Mouse (Mus musculus): ENCODE measurements at regions not wholly inside any gene's neighbourhood (a gene's known extent, or its start where the extent isn't known, plus 50 kb on each side); places are given as distances from the start of the nearest gene placed in this dataset.
A peak's percentile ranks its signal among the peaks of the same experiment; 100 is the strongest.

- peak; percentile 90 for ATAC-seq
These were observed 714.1 kb upstream of the Adgrl2 start for GRCm38 (mm10) chr3:149704478-149704877.

GRCm38 (mm10) chr3:149683561-149683960 is 693.2 kb upstream of the Adgrl2 start:
- WGBS = 84% methylated on average over 4 of the region's 4 CpGs
- Histone ChIP-seq H3K4me3 (replicated peaks) (no peak overlapping the region), H3K4me2 (replicated peaks) (no peak overlapping the region), H3K4me1 (replicated peaks) (no peaks in the 10 kb centered on the region), H3K27ac (no peak overlapping the region), H3K9me3 (no peaks in the 10 kb centered on the region), H3K9ac (no peak overlapping the region), H3K27me3 (replicated peaks) (no peaks in the 10 kb centered on the region), H3K36me3 (no peaks in the 10 kb centered on the region)
- ATAC-seq = no peak

More at GRCm38 (mm10) chr3:149704478-149704877, 714.1 kb upstream of the Adgrl2 start:
- no peaks in the 10 kb centered on the region for H3K36me3 ChIP-seq
- H3K4me3 ChIP-seq (replicated peaks) = no peak overlapping the region
- no peaks in the 10 kb centered on the region for H3K4me1 ChIP-seq (replicated peaks)
- H3K27me3 ChIP-seq (replicated peaks) = no peaks in the 10 kb centered on the region
- H3K4me2 ChIP-seq (replicated peaks) = no peak overlapping the region
- H3K9ac ChIP-seq = no peak overlapping the region
- no peak overlapping the region for H3K27ac ChIP-seq
- 72% methylated on average over 4 of the region's 4 CpGs for WGBS
- no peaks in the 10 kb centered on the region for H3K9me3 ChIP-seq

GRCm38 (mm10) chr3:149682246-149682645 is 691.9 kb upstream of the Adgrl2 start:
- H3K36me3 ChIP-seq = no peaks in the 10 kb centered on the region
- H3K4me1 ChIP-seq (replicated peaks) = no peaks in the 10 kb centered on the region
- H3K9ac ChIP-seq = no peak overlapping the region
- no peaks in the 10 kb centered on the region for H3K27me3 ChIP-seq (replicated peaks)
- no peak for ATAC-seq
- H3K27ac ChIP-seq = no peak overlapping the region
- WGBS = 59% methylated on average over 5 of the region's 5 CpGs
- no peak overlapping the region for H3K4me2 ChIP-seq (replicated peaks)
- no peaks in the 10 kb centered on the region for H3K9me3 ChIP-seq
- H3K4me3 ChIP-seq (replicated peaks) = no peak overlapping the region

- Histone ChIP-seq H3K4me2 (replicated peaks) (no peak overlapping the region), H3K4me3 (replicated peaks) (no peak overlapping the region), H3K27me3 (replicated peaks) (no peaks in the 10 kb centered on the region), H3K36me3 (no peaks in the 10 kb centered on the region), H3K4me1 (replicated peaks) (no peaks in the 10 kb centered on the region), H3K27ac (no peak overlapping the region), H3K9ac (no peak overlapping the region), H3K9me3 (no peaks in the 10 kb centered on the region)
- no peak for ATAC-seq
These were observed 683.6 kb upstream of the Adgrl2 start for GRCm38 (mm10) chr3:149673926-149674325.

GRCm38 (mm10) chr3:149664624-149665023 is 674.3 kb upstream of the Adgrl2 start:
- no peaks in the 10 kb centered on the region for H3K27me3 ChIP-seq (replicated peaks)
- H3K4me2 ChIP-seq (replicated peaks) = no peak overlapping the region
- H3K9ac ChIP-seq = no peak overlapping the region
- no peaks in the 10 kb centered on the region for H3K9me3 ChIP-seq
- WGBS = 74% methylated on average over 3 of the region's 3 CpGs
- H3K27ac ChIP-seq = no peak overlapping the region
- H3K36me3 ChIP-seq = no peaks in the 10 kb centered on the region
- ATAC-seq = no peak
- H3K4me3 ChIP-seq (replicated peaks) = no peak overlapping the region
- no peaks in the 10 kb centered on the region for H3K4me1 ChIP-seq (replicated peaks)

- Histone ChIP-seq H3K27ac (no peak overlapping the region), H3K4me1 (replicated peaks) (no peaks in the 10 kb centered on the region), H3K4me3 (replicated peaks) (no peak overlapping the region), H3K4me2 (replicated peaks) (no peak overlapping the region), H3K9ac (no peak overlapping the region), H3K27me3 (replicated peaks) (no peaks in the 10 kb centered on the region), H3K36me3 (no peaks in the 10 kb centered on the region), H3K9me3 (no peaks in the 10 kb centered on the region)
- ATAC-seq = no peak
- 60% methylated on average over 2 of the region's 2 CpGs for WGBS
These were observed 648.0 kb upstream of the Adgrl2 start for GRCm38 (mm10) chr3:149638324-149638723.

GRCm38 (mm10) chr3:149626186-149626585 is 635.8 kb upstream of the Adgrl2 start:
- Histone ChIP-seq H3K4me3 (replicated peaks) (no peak overlapping the region), H3K4me2 (replicated peaks) (no peak overlapping the region), H3K27ac (no peak overlapping the region), H3K4me1 (replicated peaks) (no peaks in the 10 kb centered on the region), H3K9me3 (no peaks in the 10 kb centered on the region), H3K27me3 (replicated peaks) (no peaks in the 10 kb centered on the region), H3K36me3 (no peaks in the 10 kb centered on the region), H3K9ac (no peak overlapping the region)
- ATAC-seq = no peak

- no peak overlapping the region for H3K27ac ChIP-seq
- no peaks in the 10 kb centered on the region for H3K9me3 ChIP-seq
- H3K36me3 ChIP-seq = no peaks in the 10 kb centered on the region
- WGBS = 95% methylated on average over 1 of the region's 1 CpGs
- H3K4me2 ChIP-seq (replicated peaks) = no peak overlapping the region
- no peaks in the 10 kb centered on the region for H3K27me3 ChIP-seq (replicated peaks)
- H3K4me1 ChIP-seq (replicated peaks) = no peaks in the 10 kb centered on the region
- H3K9ac ChIP-seq = no peak overlapping the region
- ATAC-seq = no peak
- no peak overlapping the region for H3K4me3 ChIP-seq (replicated peaks)
These were observed 635.1 kb upstream of the Adgrl2 start for GRCm38 (mm10) chr3:149625497-149625896.

- H3K4me1 ChIP-seq (replicated peaks) = no peaks in the 10 kb centered on the region
- no peaks in the 10 kb centered on the region for H3K9me3 ChIP-seq
- no peaks in the 10 kb centered on the region for H3K36me3 ChIP-seq
- H3K27me3 ChIP-seq (replicated peaks) = no peaks in the 10 kb centered on the region
- WGBS = 65% methylated on average over 3 of the region's 3 CpGs
- no peak for ATAC-seq
- H3K4me2 ChIP-seq (replicated peaks) = no peak overlapping the region
- no peak overlapping the region for H3K9ac ChIP-seq
- H3K4me3 ChIP-seq (replicated peaks) = no peak overlapping the region
- H3K27ac ChIP-seq = no peak overlapping the region
These were observed 634.7 kb upstream of the Adgrl2 start for GRCm38 (mm10) chr3:149625066-149625465.

- no peaks in the 10 kb centered on the region for H3K4me1 ChIP-seq (replicated peaks)
- H3K27me3 ChIP-seq (replicated peaks) = no peaks in the 10 kb centered on the region
- H3K36me3 ChIP-seq = no peaks in the 10 kb centered on the region
- H3K4me3 ChIP-seq (replicated peaks) = no peak overlapping the region
- no peak overlapping the region for H3K27ac ChIP-seq
- no peak overlapping the region for H3K9ac ChIP-seq
- no peak overlapping the region for H3K4me2 ChIP-seq (replicated peaks)
- no peak for ATAC-seq
- H3K9me3 ChIP-seq = no peaks in the 10 kb centered on the region
- WGBS = 69% methylated on average over 4 of the region's 4 CpGs
These were observed 633.6 kb upstream of the Adgrl2 start for GRCm38 (mm10) chr3:149623851-149624532.

- no peaks in the 10 kb centered on the region for H3K9me3 ChIP-seq
- ATAC-seq = no peak
- no peak overlapping the region for H3K9ac ChIP-seq
- H3K27me3 ChIP-seq (replicated peaks) = no peaks in the 10 kb centered on the region
- H3K4me3 ChIP-seq (replicated peaks) = no peak overlapping the region
- no peaks in the 10 kb centered on the region for H3K36me3 ChIP-seq
- no peak overlapping the region for H3K4me2 ChIP-seq (replicated peaks)
- no peaks in the 10 kb centered on the region for H3K4me1 ChIP-seq (replicated peaks)
- WGBS = 86% methylated on average over 5 of the region's 5 CpGs
- no peak overlapping the region for H3K27ac ChIP-seq
These were observed 613.5 kb upstream of the Adgrl2 start for GRCm38 (mm10) chr3:149603865-149604264.

GRCm38 (mm10) chr3:149601276-149601675 is 610.9 kb upstream of the Adgrl2 start:
- Histone ChIP-seq H3K27ac (no peak overlapping the region), H3K4me2 (replicated peaks) (no peak overlapping the region), H3K4me1 (replicated peaks) (no peaks in the 10 kb centered on the region), H3K4me3 (replicated peaks) (no peak overlapping the region), H3K27me3 (replicated peaks) (no peaks in the 10 kb centered on the region), H3K9me3 (no peaks in the 10 kb centered on the region), H3K9ac (no peak overlapping the region), H3K36me3 (no peaks in the 10 kb centered on the region)
- 55% methylated on average over 5 of the region's 5 CpGs for WGBS
- ATAC-seq = no peak

- no peak overlapping the region for H3K4me2 ChIP-seq (replicated peaks)
- H3K27me3 ChIP-seq (replicated peaks) = no peaks in the 10 kb centered on the region
- no peak overlapping the region for H3K27ac ChIP-seq
- H3K4me3 ChIP-seq (replicated peaks) = no peak overlapping the region
- WGBS = 63% methylated on average over 4 of the region's 4 CpGs
- H3K9ac ChIP-seq = no peak overlapping the region
- no peaks in the 10 kb centered on the region for H3K36me3 ChIP-seq
- ATAC-seq = no peak
- H3K9me3 ChIP-seq = no peaks in the 10 kb centered on the region
- H3K4me1 ChIP-seq (replicated peaks) = no peaks in the 10 kb centered on the region
These were observed 604.1 kb upstream of the Adgrl2 start for GRCm38 (mm10) chr3:149594470-149594869.

Measured in intestine, embryonic 15.5 days (tissue).